Mouse (Mus musculus): ENCODE data around the gene Gm44596. TPM values are rescaled to one million over a fixed set of nuclear protein-coding genes. Genes with fewer than 3 reads are reported as not detected.

The Gm44596 gene
- polyA plus RNA-seq, 1 experiment, result not detected

- no peak overlapping the region for H3K27ac ChIP-seq (ENCODE audit: control insufficient read depth, insufficient read depth, low read length)
- no peak for DNase-seq
Observed at GRCm38 (mm10) chr6:128389185-128389584, 13.9 kb downstream of the Gm44596 start.

GRCm38 (mm10) chr6:128390683-128391082, 15.4 kb downstream of the Gm44596 start:
- H3K27me3 ChIP-seq (ENCODE audit: control insufficient read depth, insufficient read depth, low read length), result no peaks in the 10 kb centered on the region
- no peaks in the 10 kb centered on the region for H3K36me3 ChIP-seq (ENCODE audit: control insufficient read depth, insufficient read depth, low read length)
- DNase-seq, result no peak
- no peak overlapping the region for H3K4me3 ChIP-seq (ENCODE audit: control insufficient read depth, insufficient read depth, low read length)
- no peaks in the 10 kb centered on the region for H3K4me1 ChIP-seq (replicated peaks; ENCODE audit: control insufficient read depth, insufficient read depth, low read length)
- WGBS, result 21% methylated on average over 1 of the region's 1 CpGs
- TF ChIP-seq CTCF (IDR thresholded peaks at IDR 0.05; ENCODE audit: borderline replicate concordance, control insufficient read depth, extremely low read depth, insufficient read depth, low read length, poor library complexity), result no peak
- no peak for TF ChIP-seq POLR2A (IDR thresholded peaks at IDR 0.05; ENCODE audit: control insufficient read depth, extremely low read depth, insufficient read depth, low read length, poor library complexity)
- no peak overlapping the region for H3K27ac ChIP-seq (ENCODE audit: control insufficient read depth, insufficient read depth, low read length)

More at GRCm38 (mm10) chr6:128389185-128389584, 13.9 kb downstream of the Gm44596 start:
- WGBS, result 90% methylated on average over 1 of the region's 1 CpGs
- Histone ChIP-seq H3K4me1 (replicated peaks; ENCODE audit: control insufficient read depth, insufficient read depth, low read length) (no peaks in the 10 kb centered on the region), H3K36me3 (ENCODE audit: control insufficient read depth, insufficient read depth, low read length) (no peaks in the 10 kb centered on the region), H3K4me3 (ENCODE audit: control insufficient read depth, insufficient read depth, low read length) (no peak overlapping the region), H3K27me3 (ENCODE audit: control insufficient read depth, insufficient read depth, low read length) (no peaks in the 10 kb centered on the region)
- TF ChIP-seq POLR2A (IDR thresholded peaks at IDR 0.05; ENCODE audit: control insufficient read depth, extremely low read depth, insufficient read depth, low read length, poor library complexity) (no peak), CTCF (IDR thresholded peaks at IDR 0.05; ENCODE audit: borderline replicate concordance, control insufficient read depth, extremely low read depth, insufficient read depth, low read length, poor library complexity) (no peak)

- no peak for DNase-seq
- TF ChIP-seq CTCF (IDR thresholded peaks at IDR 0.05; ENCODE audit: borderline replicate concordance, control insufficient read depth, extremely low read depth, insufficient read depth, low read length, poor library complexity) (no peak), POLR2A (IDR thresholded peaks at IDR 0.05; ENCODE audit: control insufficient read depth, extremely low read depth, insufficient read depth, low read length, poor library complexity) (no peak)
- H3K27ac ChIP-seq (ENCODE audit: control insufficient read depth, insufficient read depth, low read length), result no peak overlapping the region
- no peaks in the 10 kb centered on the region for H3K27me3 ChIP-seq (ENCODE audit: control insufficient read depth, insufficient read depth, low read length)
- H3K4me1 ChIP-seq (replicated peaks; ENCODE audit: control insufficient read depth, insufficient read depth, low read length), result no peaks in the 10 kb centered on the region
- H3K36me3 ChIP-seq (ENCODE audit: control insufficient read depth, insufficient read depth, low read length), result no peaks in the 10 kb centered on the region
- WGBS, result 91% methylated on average over 7 of the region's 7 CpGs
- H3K4me3 ChIP-seq (ENCODE audit: control insufficient read depth, insufficient read depth, low read length), result no peak overlapping the region
Observed at GRCm38 (mm10) chr6:128397574-128398261, 22.4 kb downstream of the Gm44596 start.

- H3K4me3 ChIP-seq (ENCODE audit: control insufficient read depth, insufficient read depth, low read length), result no peak within 1 kb of the TSS
- H3K27me3 ChIP-seq (ENCODE audit: control insufficient read depth, insufficient read depth, low read length), result no peaks in the 10 kb centered on the region
- 89% methylated on average over 3 of the region's 3 CpGs for WGBS
- no peaks in the 10 kb centered on the region for H3K4me1 ChIP-seq (replicated peaks; ENCODE audit: control insufficient read depth, insufficient read depth, low read length)
- no peak for DNase-seq
- H3K27ac ChIP-seq (ENCODE audit: control insufficient read depth, insufficient read depth, low read length), result no peak within 1 kb of the TSS
- H3K36me3 ChIP-seq (ENCODE audit: control insufficient read depth, insufficient read depth, low read length), result no peaks in the 10 kb centered on the region
- TF ChIP-seq CTCF (IDR thresholded peaks at IDR 0.05; ENCODE audit: borderline replicate concordance, control insufficient read depth, extremely low read depth, insufficient read depth, low read length, poor library complexity) (no peak), POLR2A (IDR thresholded peaks at IDR 0.05; ENCODE audit: control insufficient read depth, extremely low read depth, insufficient read depth, low read length, poor library complexity) (no peak)
Observed at GRCm38 (mm10) chr6:128398996-128399395, 23.7 kb downstream of the Gm44596 start, which contains the start of gene Nrip2. TSS of gene Nrip2 (plus strand) at chr6:128399296.

- no peak for DNase-seq
- no peaks in the 10 kb centered on the region for H3K4me1 ChIP-seq (replicated peaks; ENCODE audit: control insufficient read depth, insufficient read depth, low read length)
- H3K4me3 ChIP-seq (ENCODE audit: control insufficient read depth, insufficient read depth, low read length), result no peak overlapping the region
- H3K27me3 ChIP-seq (ENCODE audit: control insufficient read depth, insufficient read depth, low read length), result no peaks in the 10 kb centered on the region
- 84% methylated on average over 21 of the region's 21 CpGs for WGBS
- TF ChIP-seq POLR2A (IDR thresholded peaks at IDR 0.05; ENCODE audit: control insufficient read depth, extremely low read depth, insufficient read depth, low read length, poor library complexity), result no peak
- H3K27ac ChIP-seq (ENCODE audit: control insufficient read depth, insufficient read depth, low read length), result no peak overlapping the region
- H3K36me3 ChIP-seq (ENCODE audit: control insufficient read depth, insufficient read depth, low read length), result no peaks in the 10 kb centered on the region
Observed at GRCm38 (mm10) chr6:128399421-128400185, 24.3 kb downstream of the Gm44596 start.

- TF ChIP-seq CTCF (IDR thresholded peaks at IDR 0.05; ENCODE audit: borderline replicate concordance, control insufficient read depth, extremely low read depth, insufficient read depth, low read length, poor library complexity), result no peak
- TF ChIP-seq POLR2A (IDR thresholded peaks at IDR 0.05; ENCODE audit: control insufficient read depth, extremely low read depth, insufficient read depth, low read length, poor library complexity), result no peak
- no peaks in the 10 kb centered on the region for H3K27me3 ChIP-seq (ENCODE audit: control insufficient read depth, insufficient read depth, low read length)
- no peak overlapping the region for H3K4me3 ChIP-seq (ENCODE audit: control insufficient read depth, insufficient read depth, low read length)
- no peaks in the 10 kb centered on the region for H3K4me1 ChIP-seq (replicated peaks; ENCODE audit: control insufficient read depth, insufficient read depth, low read length)
- DNase-seq, result no peak
- 33% methylated on average over 5 of the region's 5 CpGs for WGBS
- H3K36me3 ChIP-seq (ENCODE audit: control insufficient read depth, insufficient read depth, low read length), result peaks cover 9% of the 10 kb centered on the region
- no peak overlapping the region for H3K27ac ChIP-seq (ENCODE audit: control insufficient read depth, insufficient read depth, low read length)
Observed at GRCm38 (mm10) chr6:128404708-128405107, 29.4 kb downstream of the Gm44596 start.
